Mouse (Mus musculus): ENCODE data around the gene A1cf. TPM values are rescaled to one million over a fixed set of nuclear protein-coding genes. Genes with fewer than 3 reads are reported as not detected.

A1cf gene
- total and polyA plus RNA-seq, 2 experiments from 2014 or later: not detected

DNA sequence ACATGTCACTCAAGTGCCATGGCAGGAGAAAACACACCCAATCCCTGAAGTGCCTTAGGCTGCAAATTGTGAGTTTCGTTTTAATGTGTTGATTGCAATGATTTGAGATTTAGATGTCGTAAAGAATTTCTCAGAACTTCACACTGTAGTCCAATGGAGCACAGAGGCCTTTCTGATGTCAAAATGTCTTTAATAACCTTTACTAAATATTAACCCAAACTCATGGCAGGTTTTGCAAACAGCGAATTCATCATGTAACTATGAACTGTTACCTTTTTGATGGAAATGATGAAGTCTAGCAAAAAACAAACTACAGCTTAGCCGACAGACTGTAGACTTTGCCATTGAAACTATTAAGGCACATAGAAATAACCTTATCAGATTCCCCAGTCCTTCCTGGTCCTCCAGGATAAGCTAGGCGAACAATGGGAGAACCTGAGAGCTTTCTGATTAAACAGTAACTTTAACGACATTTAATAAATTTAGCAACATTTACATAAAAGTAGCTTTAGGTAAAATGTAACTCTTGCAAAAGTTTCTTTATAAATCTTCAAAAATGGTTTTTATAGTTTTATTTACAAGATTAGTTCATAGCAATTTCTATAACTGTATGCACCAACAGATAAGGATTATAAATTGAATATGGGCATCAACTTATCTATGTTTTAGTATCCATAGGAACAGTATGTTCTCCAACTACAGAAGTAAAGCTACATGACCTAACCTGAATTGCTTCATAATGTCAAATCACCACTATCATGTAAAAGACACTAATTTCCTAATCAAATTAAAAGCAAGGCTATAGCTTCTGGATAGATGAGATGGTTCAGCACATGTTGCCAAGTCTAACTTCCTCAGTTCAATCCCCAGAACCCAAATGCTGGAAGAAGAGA, 22.7 kb downstream of the A1cf start:
- Histone ChIP-seq H3K4me2 (ENCODE audit: low read depth, low read length, poor library complexity, severe bottlenecking) (no peak overlapping the region), H3K4me1 (ENCODE audit: insufficient read depth, low read length) (no peaks in the 10 kb centered on the region), H3K27me3 (ENCODE audit: insufficient read depth, low read length) (no peaks in the 10 kb centered on the region), H3K9me3 (ENCODE audit: low read length) (no peaks in the 10 kb centered on the region), H3K9ac (replicated peaks; ENCODE audit: low read length, poor library complexity, severe bottlenecking) (no peak overlapping the region), H3K36me3 (ENCODE audit: insufficient read depth, low read length) (no peaks in the 10 kb centered on the region), H3K4me3 (ENCODE audit: low read depth, low read length) (no peak overlapping the region), H3K27ac (ENCODE audit: low read depth, low read length) (no peak overlapping the region)
- 89% methylated on average over 6 of the region's 6 CpGs for WGBS
- no peak for TF ChIP-seq CTCF (IDR thresholded peaks at IDR 0.05)
- DNase-seq (ENCODE audit: low spot score): no peak
- no peak for ATAC-seq (ENCODE audit: low FRiP score)

DNA sequence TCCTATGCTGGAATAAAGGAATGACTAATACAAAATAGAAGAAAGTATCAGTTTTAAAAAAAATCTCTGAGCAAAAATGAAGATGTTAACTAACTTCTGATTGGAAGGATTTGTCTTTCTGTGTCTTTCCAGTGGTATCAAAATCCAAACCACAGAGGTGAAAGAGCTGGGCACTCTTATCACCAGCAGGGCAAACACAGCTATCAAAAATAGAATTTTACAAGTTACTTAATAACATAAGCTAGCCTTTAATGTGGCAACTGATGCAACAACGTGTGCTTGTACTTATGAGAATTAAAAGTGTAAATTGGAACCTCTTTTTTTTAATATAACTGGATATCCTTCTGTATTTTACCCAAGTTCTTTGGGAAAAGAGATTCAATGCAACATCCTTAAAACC, 27.4 kb downstream of the A1cf start:
- no peak for DNase-seq (ENCODE audit: low spot score)
- 74% methylated on average over 1 of the region's 1 CpGs for WGBS
- Histone ChIP-seq H3K36me3 (ENCODE audit: insufficient read depth, low read length) (no peaks in the 10 kb centered on the region), H3K9ac (replicated peaks; ENCODE audit: low read length, poor library complexity, severe bottlenecking) (no peak overlapping the region), H3K27ac (ENCODE audit: low read depth, low read length) (no peak overlapping the region), H3K9me3 (ENCODE audit: low read length) (no peaks in the 10 kb centered on the region), H3K4me2 (ENCODE audit: low read depth, low read length, poor library complexity, severe bottlenecking) (no peak overlapping the region), H3K4me1 (ENCODE audit: insufficient read depth, low read length) (no peaks in the 10 kb centered on the region), H3K4me3 (ENCODE audit: low read depth, low read length) (no peak overlapping the region), H3K27me3 (ENCODE audit: insufficient read depth, low read length) (no peaks in the 10 kb centered on the region)
- no peak for TF ChIP-seq CTCF (IDR thresholded peaks at IDR 0.05)
- ATAC-seq (ENCODE audit: low FRiP score): no peak

DNA sequence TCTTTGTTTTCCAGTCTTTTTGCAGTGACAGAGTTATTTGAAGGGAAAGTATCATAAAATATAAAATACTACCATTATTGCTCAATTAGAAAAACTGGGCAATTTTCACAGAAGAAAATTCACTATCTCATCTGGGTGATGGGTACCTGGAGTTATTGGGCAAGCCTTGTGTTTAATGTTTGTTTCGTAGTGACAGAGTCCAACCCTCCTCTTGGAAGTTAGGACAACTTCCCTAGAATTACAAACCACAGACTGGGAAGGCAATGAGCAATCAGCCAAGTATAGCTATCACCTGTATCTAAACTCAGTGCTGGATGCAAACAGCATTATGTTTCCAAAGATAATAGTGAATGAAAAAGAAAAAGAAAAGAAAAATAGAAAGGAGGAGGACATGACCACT, 28.1 kb downstream of the A1cf start:
- no peaks in the 10 kb centered on the region for H3K27me3 ChIP-seq (ENCODE audit: insufficient read depth, low read length)
- WGBS: 80% methylated on average over 1 of the region's 1 CpGs
- no peak for TF ChIP-seq CTCF (IDR thresholded peaks at IDR 0.05)

DNA sequence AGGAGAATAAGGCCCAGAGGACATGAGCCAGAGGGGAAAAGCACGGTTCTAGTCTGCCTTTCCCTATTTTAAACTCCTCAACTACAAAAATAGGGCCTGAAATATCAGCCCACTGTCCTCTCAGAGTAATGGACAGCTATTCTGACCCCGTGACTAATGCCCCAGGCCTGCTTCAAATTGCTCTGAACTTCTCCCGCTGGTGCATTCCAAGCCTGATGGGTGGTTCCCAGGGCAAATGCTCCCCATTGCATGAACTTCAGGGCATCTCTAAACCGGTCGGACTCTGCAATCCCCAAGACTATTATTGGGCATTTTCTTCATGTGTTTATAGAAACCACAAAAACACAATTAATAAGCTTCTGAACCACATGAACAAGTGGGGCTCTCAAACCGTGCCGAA, 37.1 kb downstream of the A1cf start:
- TF ChIP-seq CTCF (IDR thresholded peaks at IDR 0.05): no peak
- Histone ChIP-seq H3K36me3 (ENCODE audit: insufficient read depth, low read length) (no peaks in the 10 kb centered on the region), H3K27me3 (ENCODE audit: insufficient read depth, low read length) (no peaks in the 10 kb centered on the region), H3K27ac (ENCODE audit: low read depth, low read length) (no peak overlapping the region), H3K4me3 (ENCODE audit: low read depth, low read length) (no peak overlapping the region), H3K9ac (replicated peaks; ENCODE audit: low read length, poor library complexity, severe bottlenecking) (no peak overlapping the region), H3K4me1 (ENCODE audit: insufficient read depth, low read length) (no peaks in the 10 kb centered on the region), H3K4me2 (ENCODE audit: low read depth, low read length, poor library complexity, severe bottlenecking) (no peak overlapping the region), H3K9me3 (ENCODE audit: low read length) (no peaks in the 10 kb centered on the region)
- ATAC-seq (ENCODE audit: low FRiP score): no peak
- WGBS: 60% methylated on average over 7 of the region's 7 CpGs
- no peak for DNase-seq (ENCODE audit: low spot score)

More for the DNA sequence above, 28.1 kb downstream of the A1cf start:
- Histone ChIP-seq H3K9ac (replicated peaks; ENCODE audit: low read length, poor library complexity, severe bottlenecking) (no peak overlapping the region), H3K9me3 (ENCODE audit: low read length) (no peaks in the 10 kb centered on the region), H3K4me3 (ENCODE audit: low read depth, low read length) (no peak overlapping the region), H3K36me3 (ENCODE audit: insufficient read depth, low read length) (no peaks in the 10 kb centered on the region), H3K27ac (ENCODE audit: low read depth, low read length) (no peak overlapping the region), H3K4me2 (ENCODE audit: low read depth, low read length, poor library complexity, severe bottlenecking) (no peak overlapping the region), H3K4me1 (ENCODE audit: insufficient read depth, low read length) (no peaks in the 10 kb centered on the region)
- ATAC-seq (ENCODE audit: low FRiP score) (no peak), DNase-seq (ENCODE audit: low spot score) (no peak)

DNA sequence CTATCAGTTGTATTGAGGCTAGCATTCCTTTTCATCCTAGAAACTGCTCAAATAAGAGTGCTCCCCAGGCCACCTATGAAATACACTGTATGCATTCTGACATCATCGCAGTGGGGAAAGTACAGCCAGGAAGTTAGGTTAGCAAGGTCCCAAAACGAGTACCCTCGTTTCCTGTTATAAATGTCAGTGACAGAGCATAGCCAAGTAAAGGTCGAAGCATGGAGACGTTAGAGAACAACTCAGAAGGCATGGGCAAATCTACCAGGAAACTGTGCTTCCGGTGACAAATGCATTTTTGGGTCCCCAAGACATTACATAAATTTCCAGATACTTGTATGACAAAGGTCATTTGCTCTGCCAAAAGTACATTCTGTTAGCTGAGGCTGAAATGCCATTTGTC, 41.9 kb downstream of the A1cf start:
- H3K9ac ChIP-seq (replicated peaks; ENCODE audit: low read length, poor library complexity, severe bottlenecking): no peak overlapping the region
- H3K4me2 ChIP-seq (ENCODE audit: low read depth, low read length, poor library complexity, severe bottlenecking): no peak overlapping the region
- H3K27me3 ChIP-seq (ENCODE audit: insufficient read depth, low read length): no peaks in the 10 kb centered on the region
- H3K9me3 ChIP-seq (ENCODE audit: low read length): no peaks in the 10 kb centered on the region
- 84% methylated on average over 6 of the region's 6 CpGs for WGBS
- ATAC-seq (ENCODE audit: low FRiP score) (no peak), DNase-seq (ENCODE audit: low spot score) (no peak)
- no peak overlapping the region for H3K27ac ChIP-seq (ENCODE audit: low read depth, low read length)
- H3K4me3 ChIP-seq (ENCODE audit: low read depth, low read length): no peak overlapping the region
- TF ChIP-seq CTCF (IDR thresholded peaks at IDR 0.05): no peak
- no peaks in the 10 kb centered on the region for H3K36me3 ChIP-seq (ENCODE audit: insufficient read depth, low read length)
- no peaks in the 10 kb centered on the region for H3K4me1 ChIP-seq (ENCODE audit: insufficient read depth, low read length)

DNA sequence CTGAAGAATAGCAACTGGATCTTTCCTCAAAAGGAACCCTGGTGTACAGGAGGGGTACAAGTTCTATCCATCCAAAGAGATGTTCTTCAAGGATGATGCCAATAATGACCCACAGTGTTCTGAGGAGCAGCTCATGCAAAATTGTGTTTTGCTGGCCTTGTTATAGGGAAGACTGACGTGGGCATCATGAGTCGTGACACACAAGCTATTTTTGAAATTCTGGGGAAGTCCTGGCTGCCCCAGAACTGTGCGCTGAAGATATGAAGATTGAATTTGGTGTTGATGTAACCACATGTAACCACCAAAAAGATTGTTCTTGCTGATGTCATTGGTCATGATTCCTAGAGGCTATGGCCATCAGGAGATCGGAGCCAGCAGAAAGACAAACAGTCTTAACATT, 45.4 kb downstream of the A1cf start:
- Histone ChIP-seq H3K27ac (ENCODE audit: low read depth, low read length) (no peak overlapping the region), H3K4me3 (ENCODE audit: low read depth, low read length) (no peak overlapping the region), H3K27me3 (ENCODE audit: insufficient read depth, low read length) (no peaks in the 10 kb centered on the region), H3K9me3 (ENCODE audit: low read length) (no peaks in the 10 kb centered on the region), H3K36me3 (ENCODE audit: insufficient read depth, low read length) (no peaks in the 10 kb centered on the region), H3K9ac (replicated peaks; ENCODE audit: low read length, poor library complexity, severe bottlenecking) (no peak overlapping the region), H3K4me1 (ENCODE audit: insufficient read depth, low read length) (no peaks in the 10 kb centered on the region), H3K4me2 (ENCODE audit: low read depth, low read length, poor library complexity, severe bottlenecking) (no peak overlapping the region)
- no peak for TF ChIP-seq CTCF (IDR thresholded peaks at IDR 0.05)
- DNase-seq (ENCODE audit: low spot score) (no peak), ATAC-seq (ENCODE audit: low FRiP score) (no peak)
- 93% methylated on average over 4 of the region's 4 CpGs for WGBS
